Mouse (Mus musculus): ENCODE measurements around the gene Myzap. TPM values are rescaled to one million over a fixed set of nuclear protein-coding genes. Genes with fewer than 3 reads are reported as not detected.
A peak's percentile ranks its signal among the peaks of the same experiment; 100 is the strongest.
"Not testable (repeated sequence)": the region's sequence is repeated elsewhere in the genome, so short reads cannot be mapped to it uniquely, and the experiment has no call there.

The Myzap gene
- polyA plus RNA-seq, 1 experiment from 2014 or later = 4.0 TPM

DNA sequence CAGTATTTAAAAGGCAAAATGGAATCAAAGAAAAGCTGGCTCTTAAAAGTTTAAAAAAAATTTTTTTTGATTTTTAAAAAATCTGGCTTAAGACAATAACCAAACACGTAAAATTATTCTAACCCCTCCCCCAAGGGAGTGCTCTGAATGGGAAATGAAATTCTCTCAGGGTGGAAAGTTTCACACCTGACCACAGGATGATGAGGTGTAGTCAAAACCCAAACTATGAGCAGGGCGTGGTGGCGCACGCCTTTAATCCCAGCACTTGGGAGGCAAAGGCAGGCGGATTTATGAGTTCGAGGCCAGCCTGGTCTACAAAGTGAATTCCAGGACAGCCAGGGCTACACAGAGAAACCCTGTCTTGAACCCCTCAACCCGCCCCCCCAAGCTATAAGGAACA, 108.3 kb downstream of the Myzap start:
- H3K9me3 ChIP-seq (ENCODE audit: control insufficient read depth, low read length); H3K27me3 ChIP-seq (ENCODE audit: control insufficient read depth, insufficient read depth, low read length); DNase-seq (ENCODE audit: low spot score); ATAC-seq (ENCODE audit: low FRiP score); H3K9ac ChIP-seq; H3K4me3 ChIP-seq (replicated peaks; ENCODE audit: low read length); H3K27ac ChIP-seq: not testable (repeated sequence)
- H3K4me2 ChIP-seq (replicated peaks) = peak overlapping the region; percentile 72
- H3K36me3 ChIP-seq (replicated peaks; ENCODE audit: control insufficient read depth, insufficient read depth) = peaks cover 49% of the 10 kb centered on the region
- peaks cover 11% of the 10 kb centered on the region for H3K4me1 ChIP-seq (replicated peaks; ENCODE audit: control insufficient read depth, insufficient read depth, low read length)
- 93% methylated on average over 7 of the region's 7 CpGs for WGBS

DNA sequence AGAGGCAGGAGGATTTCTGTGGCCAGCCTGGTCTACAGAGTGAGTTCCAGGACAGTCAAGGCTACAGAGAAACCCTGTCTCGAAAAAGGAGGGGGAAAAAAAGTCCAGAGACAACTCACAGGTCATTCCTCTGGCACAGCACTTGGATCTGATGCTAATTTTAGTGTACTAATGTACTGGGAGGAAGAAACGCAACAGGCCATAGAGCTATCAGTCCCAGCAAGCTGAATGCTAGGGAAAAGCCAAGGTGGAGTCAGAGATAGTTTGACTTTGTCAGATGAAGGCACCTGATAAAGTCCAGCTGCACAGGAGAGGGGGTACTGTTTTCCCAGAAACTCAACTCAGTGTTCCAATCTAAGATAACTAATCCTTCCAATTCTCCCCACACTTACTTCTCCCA, 111.9 kb downstream of the Myzap start:
- Histone ChIP-seq H3K27me3 (ENCODE audit: control insufficient read depth, insufficient read depth, low read length) (no peaks in the 10 kb centered on the region), H3K36me3 (replicated peaks; ENCODE audit: control insufficient read depth, insufficient read depth) (peaks cover 81% of the 10 kb centered on the region), H3K4me3 (replicated peaks; ENCODE audit: low read length) (no peak overlapping the region), H3K4me1 (replicated peaks; ENCODE audit: control insufficient read depth, insufficient read depth, low read length) (peaks cover 8% of the 10 kb centered on the region), H3K27ac (no peak overlapping the region), H3K4me2 (replicated peaks) (no peak overlapping the region), H3K9me3 (ENCODE audit: control insufficient read depth, low read length) (no peaks in the 10 kb centered on the region), H3K9ac (no peak overlapping the region)
- 97% methylated on average over 2 of the region's 2 CpGs for WGBS
- ATAC-seq (ENCODE audit: low FRiP score) (no peak), DNase-seq (ENCODE audit: low spot score) (no peak)

DNA sequence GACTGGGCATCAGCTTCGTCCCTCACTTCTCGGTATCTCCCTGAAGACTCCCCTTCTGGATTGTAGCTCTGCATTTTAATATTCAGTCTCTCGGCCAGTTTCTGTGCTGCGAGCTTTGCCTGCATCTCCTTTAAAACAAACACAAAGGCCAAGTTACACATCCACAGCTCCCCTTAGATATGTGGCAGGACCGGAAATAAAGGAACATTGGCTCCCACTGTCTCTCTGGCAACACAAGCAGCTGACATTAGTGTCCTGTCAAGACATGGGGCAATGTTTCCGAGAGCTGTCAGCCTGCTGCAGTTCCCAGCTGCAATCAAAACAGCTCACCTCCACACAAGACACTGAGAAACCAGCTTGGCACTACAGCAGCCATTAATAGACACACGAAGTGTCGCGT, 112.7 kb downstream of the Myzap start:
- ATAC-seq (ENCODE audit: low FRiP score) (no peak), DNase-seq (ENCODE audit: low spot score) (no peak)
- no peak overlapping the region for H3K4me3 ChIP-seq (replicated peaks; ENCODE audit: low read length)

DNA sequence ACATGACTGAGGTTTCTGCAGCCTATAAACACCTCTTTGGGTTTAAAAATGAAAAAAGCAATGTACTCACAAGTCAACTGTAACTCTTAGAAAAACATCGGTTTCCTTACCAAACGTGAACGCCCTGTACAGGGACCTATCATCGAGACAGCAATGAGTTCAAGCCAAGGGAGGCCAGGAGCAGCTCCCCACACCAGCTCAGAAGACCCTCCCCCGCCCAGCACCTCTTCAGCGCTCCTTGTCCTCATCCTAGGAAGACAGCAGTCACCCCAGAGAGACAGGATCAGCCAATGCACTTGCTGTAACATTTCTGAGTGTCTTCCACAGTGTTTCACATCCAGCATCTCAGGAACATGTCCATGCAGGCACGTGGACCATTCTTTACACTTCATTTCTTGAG, 113.6 kb downstream of the Myzap start:
- ATAC-seq (ENCODE audit: low FRiP score) (no peak), DNase-seq (ENCODE audit: low spot score) (no peak)
- Histone ChIP-seq H3K27ac (no peak overlapping the region), H3K27me3 (ENCODE audit: control insufficient read depth, insufficient read depth, low read length) (no peaks in the 10 kb centered on the region), H3K9ac (no peak overlapping the region), H3K9me3 (ENCODE audit: control insufficient read depth, low read length) (no peaks in the 10 kb centered on the region), H3K4me3 (replicated peaks; ENCODE audit: low read length) (no peak overlapping the region), H3K4me1 (replicated peaks; ENCODE audit: control insufficient read depth, insufficient read depth, low read length) (no peaks in the 10 kb centered on the region), H3K36me3 (replicated peaks; ENCODE audit: control insufficient read depth, insufficient read depth) (peaks cover 90% of the 10 kb centered on the region), H3K4me2 (replicated peaks) (no peak overlapping the region)
- WGBS = 92% methylated on average over 7 of the region's 7 CpGs

More for the DNA sequence above, 112.7 kb downstream of the Myzap start:
- no peak overlapping the region for H3K4me2 ChIP-seq (replicated peaks)
- no peaks in the 10 kb centered on the region for H3K27me3 ChIP-seq (ENCODE audit: control insufficient read depth, insufficient read depth, low read length)
- no peak overlapping the region for H3K9ac ChIP-seq
- WGBS = 96% methylated on average over 9 of the region's 9 CpGs
- no peak overlapping the region for H3K27ac ChIP-seq
- peaks cover 90% of the 10 kb centered on the region for H3K36me3 ChIP-seq (replicated peaks; ENCODE audit: control insufficient read depth, insufficient read depth)
- H3K9me3 ChIP-seq (ENCODE audit: control insufficient read depth, low read length) = no peaks in the 10 kb centered on the region
- H3K4me1 ChIP-seq (replicated peaks; ENCODE audit: control insufficient read depth, insufficient read depth, low read length) = peaks cover 3% of the 10 kb centered on the region

DNA sequence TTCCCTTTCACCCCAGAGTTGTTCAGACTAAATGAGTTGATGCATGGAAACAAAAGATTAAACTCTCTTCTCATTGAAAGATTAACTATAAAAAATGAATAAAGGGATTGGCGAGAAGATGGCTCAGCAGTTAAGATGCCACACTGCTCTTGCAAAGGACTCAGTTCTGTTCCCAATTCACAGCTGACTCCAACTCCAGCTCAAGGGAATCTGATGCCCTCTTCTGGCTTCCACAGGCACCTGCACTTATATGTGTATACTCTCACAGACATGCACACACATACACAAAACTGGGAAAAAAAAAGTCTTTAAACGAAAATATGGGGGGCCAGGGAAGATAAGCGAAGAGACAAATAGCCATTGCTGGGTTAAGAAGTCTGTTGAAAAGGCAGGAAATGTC, 115.6 kb downstream of the Myzap start:
- WGBS = 96% methylated on average over 3 of the region's 3 CpGs
- H3K27ac ChIP-seq = no peak overlapping the region
- peaks cover 70% of the 10 kb centered on the region for H3K36me3 ChIP-seq (replicated peaks; ENCODE audit: control insufficient read depth, insufficient read depth)
- H3K27me3 ChIP-seq (ENCODE audit: control insufficient read depth, insufficient read depth, low read length) = no peaks in the 10 kb centered on the region
- H3K4me3 ChIP-seq (replicated peaks; ENCODE audit: low read length) = no peak overlapping the region
- H3K9me3 ChIP-seq (ENCODE audit: control insufficient read depth, low read length) = no peaks in the 10 kb centered on the region
- DNase-seq (ENCODE audit: low spot score) (no peak), ATAC-seq (ENCODE audit: low FRiP score) (no peak)
- no peak overlapping the region for H3K9ac ChIP-seq
- H3K4me1 ChIP-seq (replicated peaks; ENCODE audit: control insufficient read depth, insufficient read depth, low read length) = no peaks in the 10 kb centered on the region
- H3K4me2 ChIP-seq (replicated peaks) = no peak overlapping the region

DNA sequence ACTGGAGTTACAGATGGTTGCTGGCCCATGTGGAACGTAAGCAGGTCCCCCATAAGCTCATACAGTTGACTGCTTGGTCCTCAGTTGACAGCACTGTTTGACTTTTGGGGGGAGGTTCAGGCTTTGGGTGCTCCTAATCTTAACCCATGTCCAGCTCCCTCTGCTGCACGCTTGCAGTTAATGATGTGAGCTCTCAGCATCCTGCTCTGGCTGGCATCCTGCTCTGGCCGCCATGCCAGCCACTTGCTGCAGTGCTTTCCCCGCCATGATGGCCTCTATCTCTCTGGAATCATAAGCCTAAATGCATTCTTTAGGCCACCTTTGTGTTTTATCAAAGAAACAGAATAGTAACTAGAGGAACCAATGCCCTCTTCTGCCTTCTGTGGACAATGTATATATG, 116.6 kb downstream of the Myzap start:
- H3K27ac ChIP-seq = no peak overlapping the region
- H3K27me3 ChIP-seq (ENCODE audit: control insufficient read depth, insufficient read depth, low read length) = no peaks in the 10 kb centered on the region
- H3K4me3 ChIP-seq (replicated peaks; ENCODE audit: low read length) = no peak overlapping the region
- no peak overlapping the region for H3K4me2 ChIP-seq (replicated peaks)
- H3K9me3 ChIP-seq (ENCODE audit: control insufficient read depth, low read length) = no peaks in the 10 kb centered on the region
- peaks cover 59% of the 10 kb centered on the region for H3K36me3 ChIP-seq (replicated peaks; ENCODE audit: control insufficient read depth, insufficient read depth)
- WGBS = 89% methylated on average over 4 of the region's 4 CpGs
- H3K9ac ChIP-seq = no peak overlapping the region
- H3K4me1 ChIP-seq (replicated peaks; ENCODE audit: control insufficient read depth, insufficient read depth, low read length) = no peaks in the 10 kb centered on the region
- ATAC-seq (ENCODE audit: low FRiP score) = no peak
- no peak for DNase-seq (ENCODE audit: low spot score)

DNA sequence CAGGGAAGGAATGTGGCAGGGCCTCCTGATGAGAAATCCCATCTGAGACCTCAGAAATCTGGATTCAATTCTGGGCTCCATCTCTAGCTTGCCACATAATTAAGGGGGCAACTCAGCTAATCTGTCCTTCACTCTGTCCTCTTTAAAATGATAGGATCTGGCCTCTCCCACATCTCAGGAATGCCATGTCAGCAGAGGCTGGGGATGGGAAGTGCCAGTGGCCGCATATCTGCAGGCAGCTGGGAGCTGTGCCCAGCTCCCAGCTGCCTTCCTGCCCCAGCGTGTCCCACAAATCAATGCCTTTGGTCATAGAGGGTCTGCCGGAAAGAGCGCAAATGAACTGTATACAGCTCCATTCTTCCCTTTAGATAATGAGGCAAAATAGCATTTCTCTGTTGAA, 124.7 kb downstream of the Myzap start:
- H3K4me2 ChIP-seq (replicated peaks) = no peak overlapping the region
- WGBS = 76% methylated on average over 4 of the region's 4 CpGs
- H3K4me3 ChIP-seq (replicated peaks; ENCODE audit: low read length) = no peak overlapping the region
- no peaks in the 10 kb centered on the region for H3K4me1 ChIP-seq (replicated peaks; ENCODE audit: control insufficient read depth, insufficient read depth, low read length)
- DNase-seq (ENCODE audit: low spot score) = no peak
- H3K9me3 ChIP-seq (ENCODE audit: control insufficient read depth, low read length) = no peaks in the 10 kb centered on the region
- H3K27ac ChIP-seq = no peak overlapping the region
- no peak overlapping the region for H3K9ac ChIP-seq
- ATAC-seq (ENCODE audit: low FRiP score) = no peak
- H3K27me3 ChIP-seq (ENCODE audit: control insufficient read depth, insufficient read depth, low read length) = no peaks in the 10 kb centered on the region
- H3K36me3 ChIP-seq (replicated peaks; ENCODE audit: control insufficient read depth, insufficient read depth) = no peaks in the 10 kb centered on the region

DNA sequence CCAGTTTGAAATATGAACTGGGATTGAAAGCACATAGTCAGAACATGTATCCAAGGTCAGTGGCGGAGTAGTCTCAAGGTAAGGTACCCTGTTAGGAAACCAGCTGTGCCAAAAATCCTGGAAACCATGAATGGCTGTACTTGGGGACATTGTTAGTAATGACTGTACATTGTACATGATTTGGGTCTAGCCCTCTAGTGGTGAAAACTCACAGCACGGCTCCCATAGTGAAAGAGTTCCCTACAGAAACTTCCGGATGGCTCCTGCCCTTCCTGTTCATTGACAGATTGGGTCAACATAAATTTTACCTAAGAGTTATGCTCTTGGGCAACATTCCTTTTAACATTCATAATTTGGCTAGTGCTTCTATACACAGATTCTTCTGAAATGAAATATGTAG, 126.0 kb downstream of the Myzap start:
- Histone ChIP-seq H3K4me3 (replicated peaks; ENCODE audit: low read length) (no peak overlapping the region), H3K4me2 (replicated peaks) (no peak overlapping the region), H3K4me1 (replicated peaks; ENCODE audit: control insufficient read depth, insufficient read depth, low read length) (no peaks in the 10 kb centered on the region), H3K27me3 (ENCODE audit: control insufficient read depth, insufficient read depth, low read length) (no peaks in the 10 kb centered on the region), H3K9me3 (ENCODE audit: control insufficient read depth, low read length) (no peaks in the 10 kb centered on the region), H3K36me3 (replicated peaks; ENCODE audit: control insufficient read depth, insufficient read depth) (no peaks in the 10 kb centered on the region), H3K27ac (no peak overlapping the region), H3K9ac (no peak overlapping the region)
- DNase-seq (ENCODE audit: low spot score) (peak; percentile 58), ATAC-seq (ENCODE audit: low FRiP score) (no peak)
- 88% methylated on average over 3 of the region's 3 CpGs for WGBS

DNA sequence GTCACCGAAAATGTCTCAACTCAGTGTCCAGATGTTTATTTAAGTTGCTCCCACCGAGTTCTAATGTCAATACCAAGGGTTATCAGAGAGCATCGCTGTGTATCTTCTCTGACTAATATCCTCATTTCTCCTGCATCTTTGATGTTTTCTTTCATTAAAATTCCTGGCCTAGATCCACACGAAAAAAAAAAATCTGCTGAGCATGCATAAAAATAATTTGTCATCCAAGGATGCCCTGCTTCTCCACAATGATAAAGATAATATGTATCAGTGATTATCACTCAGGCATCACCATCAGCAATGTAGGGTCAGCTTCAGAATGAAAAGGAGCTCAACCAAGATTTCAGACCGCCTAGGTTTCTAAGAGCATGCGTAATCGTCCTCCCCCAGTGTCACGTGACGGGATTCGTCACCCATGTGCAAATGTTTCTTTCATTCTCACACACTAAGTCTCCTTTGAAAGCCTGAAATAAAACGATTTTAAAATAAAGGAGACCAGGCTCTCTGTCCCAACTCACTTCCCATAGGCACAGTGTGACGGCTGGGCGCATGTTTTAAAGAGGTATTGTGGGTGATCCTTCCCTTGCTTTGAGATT, 129.0 kb downstream of the Myzap start:
- H3K27me3 ChIP-seq (ENCODE audit: control insufficient read depth, insufficient read depth, low read length) = no peaks in the 10 kb centered on the region
- 74% methylated on average over 13 of the region's 13 CpGs for WGBS
- no peak for DNase-seq (ENCODE audit: low spot score)
- H3K4me3 ChIP-seq (replicated peaks; ENCODE audit: low read length) = no peak overlapping the region
- no peak overlapping the region for H3K27ac ChIP-seq
- H3K9me3 ChIP-seq (ENCODE audit: control insufficient read depth, low read length) = no peaks in the 10 kb centered on the region
- no peak for ATAC-seq (ENCODE audit: low FRiP score)
- H3K4me1 ChIP-seq (replicated peaks; ENCODE audit: control insufficient read depth, insufficient read depth, low read length) = no peaks in the 10 kb centered on the region
- no peak overlapping the region for H3K9ac ChIP-seq
- H3K36me3 ChIP-seq (replicated peaks; ENCODE audit: control insufficient read depth, insufficient read depth) = no peaks in the 10 kb centered on the region
- H3K4me2 ChIP-seq (replicated peaks) = no peak overlapping the region

DNA sequence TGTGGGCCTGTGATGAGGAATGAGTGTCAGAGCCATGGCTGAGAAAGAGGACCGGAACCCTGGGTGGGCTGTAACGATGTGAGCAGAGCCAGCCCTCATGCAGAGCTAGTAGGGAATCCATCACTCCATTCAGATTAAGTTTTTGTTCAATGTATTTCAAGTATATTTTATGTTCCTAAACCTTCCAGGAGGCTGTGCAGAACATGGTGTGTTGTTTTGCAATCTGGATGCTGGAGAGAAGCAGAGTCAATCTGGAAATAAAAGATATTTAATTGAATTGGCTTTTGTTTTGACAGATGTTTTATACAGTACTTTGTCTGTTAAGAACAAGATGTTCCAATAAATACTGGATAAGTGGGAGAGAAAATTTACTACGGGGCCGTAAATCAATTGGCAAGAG, 135.4 kb downstream of the Myzap start:
- H3K27ac ChIP-seq = no peak overlapping the region

More for the DNA sequence above, 135.4 kb downstream of the Myzap start:
- H3K9me3 ChIP-seq (ENCODE audit: control insufficient read depth, low read length) = no peaks in the 10 kb centered on the region
- H3K36me3 ChIP-seq (replicated peaks; ENCODE audit: control insufficient read depth, insufficient read depth) = no peaks in the 10 kb centered on the region
- H3K9ac ChIP-seq = no peak overlapping the region
- H3K27me3 ChIP-seq (ENCODE audit: control insufficient read depth, insufficient read depth, low read length) = no peaks in the 10 kb centered on the region
- DNase-seq (ENCODE audit: low spot score) (no peak), ATAC-seq (ENCODE audit: low FRiP score) (no peak)
- 89% methylated on average over 4 of the region's 4 CpGs for WGBS
- no peaks in the 10 kb centered on the region for H3K4me1 ChIP-seq (replicated peaks; ENCODE audit: control insufficient read depth, insufficient read depth, low read length)
- H3K4me3 ChIP-seq (replicated peaks; ENCODE audit: low read length) = no peak overlapping the region
- no peak overlapping the region for H3K4me2 ChIP-seq (replicated peaks)

All from hindbrain, embryonic 14.5 days (tissue).